Mouse (Mus musculus) kidney, adult 2 months (tissue): ENCODE data around the gene Hdgf.

Experiments used
- CTCF ChIP-seq: fragments of 200-500 bp; conservative IDR thresholded peaks from 2 replicates; pipeline ENCODE4 v1.5.1; 2011; ENCODE audit warnings: low read depth, mild to moderate bottlenecking, control low read depth, low read length, moderate library complexity, mixed read lengths; ENCODE audit not compliant: insufficient read depth, insufficient read length
- POLR2A ChIP-seq: fragments of 200-500 bp; IDR thresholded peaks from one replicate; pipeline ENCODE4 v1.6.1; 2011; ENCODE audit warnings: low read depth, low read length, control low read depth

DNA sequence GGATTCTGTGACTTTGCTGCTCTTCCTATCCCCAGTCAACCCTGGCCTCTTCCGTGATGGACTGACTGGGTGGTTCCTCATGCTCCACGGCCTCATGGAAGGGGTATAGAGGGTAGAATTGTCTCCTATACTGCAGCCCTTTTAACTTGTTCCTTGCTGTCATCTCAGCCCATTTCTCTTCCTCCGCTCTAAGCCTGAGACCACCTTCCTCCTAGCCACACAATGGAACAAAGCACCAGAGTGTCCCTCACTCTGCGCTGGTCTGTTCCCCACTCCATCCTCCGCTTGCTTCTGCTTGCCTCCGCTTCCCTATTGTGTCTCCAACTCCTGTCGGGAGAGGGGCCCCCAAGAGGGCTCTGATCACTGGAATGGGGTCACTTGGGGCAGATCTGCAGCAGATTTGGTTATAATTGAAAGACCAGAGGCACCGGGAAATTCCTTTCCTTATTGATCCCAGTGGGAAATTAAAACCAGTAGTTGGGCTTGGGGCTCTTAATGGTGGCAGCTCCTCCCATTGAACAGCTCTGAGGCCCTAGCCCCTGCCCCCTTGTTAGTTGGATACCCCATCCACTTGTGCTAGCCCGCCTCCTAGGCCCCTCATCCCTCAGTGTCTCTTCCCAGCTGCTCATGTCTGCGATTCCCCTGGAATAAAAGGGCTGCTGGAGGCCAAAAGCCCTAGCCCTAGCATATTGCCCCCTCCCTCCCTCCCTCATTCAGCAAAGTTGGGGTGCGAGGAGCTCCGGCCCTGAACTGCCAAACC is 39.8 kb downstream of the Hdgf start:
- no peak for TF ChIP-seq POLR2A
- no peak for TF ChIP-seq CTCF
